Mouse (Mus musculus) embryonic facial prominence, embryonic 11.5 days (tissue): ENCODE measurements around the gene Hist1h1t. TPM values are rescaled to one million over a fixed set of nuclear protein-coding genes. Genes with fewer than 3 reads are reported as not detected.
"Not testable (repeated sequence)": the region's sequence is repeated elsewhere in the genome, so short reads cannot be mapped to it uniquely, and the experiment has no call there.

Experiments
- ATAC-seq: fragments of 200-750 bp; cut with Nextera tagmentation; replicated peaks from 2 replicates; pipeline ENCODE4 v1.8.0; 2017; ENCODE audit warnings: low read depth; ENCODE audit not compliant: insufficient number of reproducible peaks, low FRiP score, low TSS enrichment
- DNase-seq: peaks from one replicate; pipeline ENCODE4 v3.0.0-alpha.2; 2015; ENCODE audit warnings: low spot score
- H3K27ac ChIP-seq: fragments of 300-500 bp; sonication (generic); replicated peaks from 2 replicates; pipeline ENCODE4 v1.5.1; 2014; ENCODE audit warnings: mild to moderate bottlenecking, low read depth, low read length, control low read depth
- H3K27me3 ChIP-seq: fragments of 300-500 bp; sonication (generic); 2 replicates; pipeline ENCODE4 v1.6.1; 2014; ENCODE audit warnings: mild to moderate bottlenecking, low read length, moderate library complexity, mixed read lengths; ENCODE audit not compliant: control insufficient read depth, insufficient read depth
- H3K36me3 ChIP-seq: fragments of 300-500 bp; sonication (generic); replicated peaks from 2 replicates; pipeline ENCODE4 v1.6.1; 2014; ENCODE audit warnings: low read depth, mild to moderate bottlenecking, low read length, moderate library complexity, mixed read lengths; ENCODE audit not compliant: control insufficient read depth, insufficient read depth
- H3K4me1 ChIP-seq: fragments of 300-500 bp; sonication (generic); 2 replicates; pipeline ENCODE4 v1.6.1; 2014; ENCODE audit warnings: low read length, mixed read lengths; ENCODE audit not compliant: control insufficient read depth, insufficient read depth
- H3K4me2 ChIP-seq: fragments of 300-500 bp; sonication (generic); 2 replicates; pipeline ENCODE4 v1.6.1; 2014; ENCODE audit warnings: low read depth, mild to moderate bottlenecking, control low read depth, low read length, moderate library complexity
- H3K4me3 ChIP-seq: fragments of 300-500 bp; sonication (generic); 2 replicates; pipeline ENCODE4 v1.5.1; 2014; ENCODE audit warnings: low read depth, low read length, control low read depth
- H3K9ac ChIP-seq: fragments of 300-500 bp; sonication (generic); replicated peaks from 2 replicates; pipeline ENCODE4 v1.6.1; 2014; ENCODE audit warnings: mild to moderate bottlenecking, control low read depth, low read length
- H3K9me3 ChIP-seq: fragments of 300-500 bp; sonication (generic); replicated peaks from 2 replicates; pipeline ENCODE4 v1.6.1; 2016; ENCODE audit warnings: mild to moderate bottlenecking, low read length, inconsistent platforms, mixed read lengths; ENCODE audit not compliant: control insufficient read depth
- WGBS: fragments of 180-500 bp; shearing (Covaris S2); extraction: QIAGEN DNeasy Blood & Tissue Kit; methylation state at CpG from one replicate; pipeline ENCODE4 v1.1.7; 2014; 5-methylcytosine and 5-hydroxymethylcytosine counted together
- polyA plus RNA-seq: library from polyadenylated mRNA; unstranded; fragments of >200 nt; fragmentation: Nextera tagmentation; extraction: Ambion mirVana; gene quantifications from 2 replicates; pipeline ENCODE4 v1.2.1, GENCODE M21; 2014

The Hist1h1t gene
- polyA plus RNA-seq, 1 experiment from 2014 or later: not detected

GRCm38 (mm10) chr13:23684295-23684945, 11.2 kb upstream of the Hist1h1t start:
- 0% methylated on average over 12 of the region's 37 CpGs for WGBS
- not testable (repeated sequence) for H3K27me3 ChIP-seq, H3K9me3 ChIP-seq, H3K36me3 ChIP-seq, H3K4me1 ChIP-seq
- peak; percentile 19 for ATAC-seq
- Histone ChIP-seq H3K4me2 (peak overlapping the region; percentile 66), H3K4me3 (peak overlapping the region; percentile 40), H3K9ac (peak overlapping the region; percentile 67), H3K27ac (peak overlapping the region; percentile 97)
- DNase-seq: peak; percentile 91

GRCm38 (mm10) chr13:23685121-23685861, 10.3 kb upstream of the Hist1h1t start:
- WGBS: 17% methylated on average over 15 of the region's 15 CpGs
- peak overlapping the region; percentile 40 for H3K4me3 ChIP-seq
- no peaks in the 10 kb centered on the region for H3K27me3 ChIP-seq

GRCm38 (mm10) chr13:23685966-23686365, 9.6 kb upstream of the Hist1h1t start:
- 62% methylated on average over 4 of the region's 4 CpGs for WGBS
- Histone ChIP-seq H3K4me1 (no peaks in the 10 kb centered on the region), H3K36me3 (no peaks in the 10 kb centered on the region), H3K9me3 (no peaks in the 10 kb centered on the region), H3K4me2 (peak overlapping the region; percentile 66), H3K27me3 (no peaks in the 10 kb centered on the region), H3K27ac (peak overlapping the region; percentile 97), H3K9ac (peak overlapping the region; percentile 55), H3K4me3 (peak overlapping the region; percentile 40)
- no peak for ATAC-seq
- DNase-seq: peak; percentile 21

More at GRCm38 (mm10) chr13:23685121-23685861, 10.3 kb upstream of the Hist1h1t start:
- Histone ChIP-seq H3K36me3 (no peaks in the 10 kb centered on the region), H3K4me2 (peak overlapping the region; percentile 66), H3K9ac (peak overlapping the region; percentile 55), H3K9me3 (no peaks in the 10 kb centered on the region), H3K4me1 (no peaks in the 10 kb centered on the region), H3K27ac (peak overlapping the region; percentile 97)
- DNase-seq (peak; percentile 67), ATAC-seq (no peak)

- Histone ChIP-seq H3K4me3 (no peak overlapping the region), H3K27ac (no peak overlapping the region), H3K4me1 (no peaks in the 10 kb centered on the region), H3K36me3 (no peaks in the 10 kb centered on the region), H3K9me3 (no peaks in the 10 kb centered on the region), H3K4me2 (no peak overlapping the region), H3K9ac (no peak overlapping the region), H3K27me3 (no peaks in the 10 kb centered on the region)
- ATAC-seq: no peak
- WGBS: 89% methylated on average over 4 of the region's 4 CpGs
- no peak for DNase-seq
Observed at GRCm38 (mm10) chr13:23687181-23687580, 8.4 kb upstream of the Hist1h1t start.

DNA sequence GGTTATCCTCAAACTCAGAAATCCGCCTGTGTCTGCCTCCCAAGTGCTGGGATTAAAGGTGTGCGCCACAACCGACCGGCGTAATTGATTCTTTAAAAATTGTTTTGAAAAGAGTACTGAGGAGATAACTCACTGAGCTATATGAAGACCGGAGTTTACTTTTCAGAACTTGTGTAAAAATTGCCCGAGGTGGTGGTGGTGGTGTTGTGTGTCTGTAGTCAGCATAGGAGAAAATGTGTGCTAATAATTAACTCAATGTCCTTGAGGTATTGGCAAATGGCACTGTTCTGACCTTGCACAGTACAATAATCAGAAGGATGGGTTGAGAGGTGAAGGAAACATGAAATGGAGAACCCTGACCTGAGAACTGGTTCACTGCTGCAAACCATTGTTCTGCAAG, 7.7 kb upstream of the Hist1h1t start:
- H3K9ac ChIP-seq: no peak overlapping the region
- no peaks in the 10 kb centered on the region for H3K36me3 ChIP-seq
- no peaks in the 10 kb centered on the region for H3K4me1 ChIP-seq
- no peak overlapping the region for H3K4me2 ChIP-seq
- DNase-seq (no peak), ATAC-seq (no peak)
- no peak overlapping the region for H3K4me3 ChIP-seq
- H3K27me3 ChIP-seq: no peaks in the 10 kb centered on the region
- no peak overlapping the region for H3K27ac ChIP-seq
- 93% methylated on average over 7 of the region's 7 CpGs for WGBS
- no peaks in the 10 kb centered on the region for H3K9me3 ChIP-seq

- H3K36me3 ChIP-seq: no peaks in the 10 kb centered on the region
- 90% methylated on average over 2 of the region's 2 CpGs for WGBS
- no peaks in the 10 kb centered on the region for H3K4me1 ChIP-seq
- H3K9ac ChIP-seq: no peak overlapping the region
- no peak overlapping the region for H3K4me3 ChIP-seq
- H3K27me3 ChIP-seq: no peaks in the 10 kb centered on the region
- H3K4me2 ChIP-seq: no peak overlapping the region
- no peaks in the 10 kb centered on the region for H3K9me3 ChIP-seq
- H3K27ac ChIP-seq: no peak overlapping the region
- ATAC-seq (no peak), DNase-seq (no peak)
Observed at GRCm38 (mm10) chr13:23688956-23689355, 6.7 kb upstream of the Hist1h1t start.

- no peak overlapping the region for H3K9ac ChIP-seq
- no peak overlapping the region for H3K27ac ChIP-seq
- H3K4me1 ChIP-seq: no peaks in the 10 kb centered on the region
- no peaks in the 10 kb centered on the region for H3K27me3 ChIP-seq
- no peak for ATAC-seq
- WGBS: 73% methylated on average over 2 of the region's 2 CpGs
- no peaks in the 10 kb centered on the region for H3K9me3 ChIP-seq
- H3K4me2 ChIP-seq: no peak overlapping the region
- no peaks in the 10 kb centered on the region for H3K36me3 ChIP-seq
- no peak for DNase-seq
- no peak overlapping the region for H3K4me3 ChIP-seq
Observed at GRCm38 (mm10) chr13:23689459-23689858, 6.2 kb upstream of the Hist1h1t start.

DNA sequence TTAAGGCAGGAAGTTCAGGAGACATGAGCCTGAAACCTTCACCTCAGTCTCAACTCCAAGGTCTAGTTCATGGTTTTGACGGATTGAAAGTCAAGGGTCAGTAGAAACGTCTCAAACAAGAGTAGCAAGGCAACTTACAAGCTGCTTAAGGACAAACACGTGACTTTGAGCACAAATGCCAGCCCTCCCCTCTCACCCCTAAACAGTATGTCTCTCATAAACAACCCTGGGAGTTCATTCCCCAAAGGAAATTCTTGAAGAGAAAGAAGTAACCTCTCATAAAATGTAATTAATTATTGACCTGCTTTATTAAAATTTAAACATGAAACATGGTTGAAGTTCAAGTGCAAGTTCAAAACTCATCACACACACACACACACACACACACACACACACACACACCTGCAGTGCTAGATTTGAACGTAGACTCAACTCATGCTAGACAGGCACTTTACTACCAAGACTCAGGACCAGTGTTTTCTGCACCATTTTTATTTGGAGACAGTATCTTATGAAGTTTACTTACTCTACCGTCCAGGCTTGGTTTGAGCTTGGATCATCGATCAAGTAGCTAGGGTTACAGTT, 1.7 kb upstream of the Hist1h1t start:
- Histone ChIP-seq H3K36me3 (no peaks in the 10 kb centered on the region), H3K4me3 (no peak overlapping the region), H3K27me3 (no peaks in the 10 kb centered on the region), H3K4me1 (no peaks in the 10 kb centered on the region), H3K27ac (no peak overlapping the region), H3K9me3 (no peaks in the 10 kb centered on the region), H3K4me2 (no peak overlapping the region), H3K9ac (no peak overlapping the region)
- WGBS: 79% methylated on average over 6 of the region's 6 CpGs
- DNase-seq (no peak), ATAC-seq (no peak)
